7 mouse cellular contexts compared by ENCODE assay signal in genomic region chr1:120120141-120120968, GRCm38 (mm10). TPM values are rescaled to one million over a fixed set of nuclear protein-coding genes. Genes with fewer than 3 reads are reported as not detected.
DNase-seq lines count a peak whose midpoint lies in the region; ATAC-seq lines count a peak whose summit lies in the region.

No protein-coding gene starts in this region.

- no peaks in the 10 kb centered on the region for H3K27me3 ChIP-seq in heart, embryonic 16.5 days (ENCODE audit: control insufficient read depth, insufficient read depth, low read length)
- no peaks in the 10 kb centered on the region for H3K27me3 ChIP-seq in stomach, embryonic 15.5 days (replicated peaks)

- H3K4me1 ChIP-seq in heart, embryonic 16.5 days (ENCODE audit: control insufficient read depth, insufficient read depth, low read length) = peaks cover 45% of the 10 kb centered on the region
- peaks cover 23% of the 10 kb centered on the region for H3K4me1 ChIP-seq in stomach, embryonic 15.5 days

- DNase-seq in MEL-GATA-1-ER (ENCODE audit: extremely low read depth, low read depth) = peak; percentile 16
- peak; percentile 16 to 34 for DNase-seq in adrenal gland, postnatal 4 days (ENCODE audit: low spot score in 2 of 2)
- DNase-seq in kidney, postnatal 14 days = peak; percentile 84
- peak; percentile 53 for DNase-seq in lung, postnatal 14 days

- WGBS in heart, embryonic 16.5 days = 2% methylated on average over 24 of the region's 24 CpGs
- WGBS in stomach, embryonic 15.5 days = 2% methylated on average over 24 of the region's 24 CpGs

- H3K9ac ChIP-seq in heart, embryonic 16.5 days (ENCODE audit: low read length) = peak overlapping the region; percentile 81
- peak overlapping the region; percentile 57 for H3K9ac ChIP-seq in stomach, embryonic 15.5 days

- H3K27ac ChIP-seq in heart, embryonic 16.5 days (ENCODE audit: low read length) = peak overlapping the region; percentile 93
- peak overlapping the region; percentile 96 for H3K27ac ChIP-seq in stomach, embryonic 15.5 days

- peak; percentile 50 for ATAC-seq in erythroblast, adult 5-6 weeks (replicated peaks; ENCODE audit: low FRiP score, poor library complexity, severe bottlenecking)
- peak; percentile 42 for ATAC-seq in heart, embryonic 16.5 days (replicated peaks; ENCODE audit: extremely low read depth, insufficient read depth, low FRiP score)
- ATAC-seq in stomach, embryonic 15.5 days (ENCODE audit: insufficient read depth, low FRiP score, low read depth) = peak; percentile 72

- H3K4me2 ChIP-seq in heart, embryonic 16.5 days (ENCODE audit: low read depth, low read length) = peak overlapping the region; percentile 85
- peak overlapping the region; percentile 80 for H3K4me2 ChIP-seq in stomach, embryonic 15.5 days

- no peaks in the 10 kb centered on the region for H3K9me3 ChIP-seq in heart, embryonic 16.5 days (replicated peaks; ENCODE audit: control insufficient read depth, low read length)
- H3K9me3 ChIP-seq in stomach, embryonic 15.5 days = no peaks in the 10 kb centered on the region

- peak overlapping the region; percentile 55 for H3K4me3 ChIP-seq in heart, embryonic 16.5 days (ENCODE audit: low read length)
- peak overlapping the region; percentile 70 for H3K4me3 ChIP-seq in stomach, embryonic 15.5 days (replicated peaks)

- peaks cover 12% of the 10 kb centered on the region for H3K36me3 ChIP-seq in heart, embryonic 16.5 days (ENCODE audit: control insufficient read depth, insufficient read depth)
- peaks cover 15% of the 10 kb centered on the region for H3K36me3 ChIP-seq in stomach, embryonic 15.5 days

RNA-seq across cellular contexts. Expression of gene Dbi, which starts 0.5 kb away (rescaled TPM):
- 100 to 1,000 TPM; 429 to 512 TPM for total RNA-seq in adrenal gland, postnatal 4 days (2021)
- 59.9 and 82.1 TPM in 2 replicates for total RNA-seq in erythroblast, adult 5-6 weeks (2015; ENCODE audit: low replicate concordance)
- total RNA-seq in erythroblast, adult 5-6 weeks (2017; ENCODE audit: low replicate concordance) = 73.0 and 77.2 TPM in 2 replicates
- 676 and 692 TPM in 2 replicates for polyA plus RNA-seq in heart, embryonic 16.5 days (2015; fragmentation: Nextera tagmentation; extraction: Ambion mirVana)
- polyA plus RNA-seq in stomach, embryonic 15.5 days (2015; fragmentation: Nextera tagmentation; extraction: Ambion mirVana) = 895 and 902 TPM in 2 replicates

RNA-seq across cellular contexts. Expression of gene 3110009E18Rik, which starts 0.6 kb away (rescaled TPM):
- 10 to 100 TPM; 12.5 to 14.2 TPM for total RNA-seq in adrenal gland, postnatal 4 days (2021)
- 6.5 and 8.2 TPM in 2 replicates for total RNA-seq in erythroblast, adult 5-6 weeks (2015; ENCODE audit: low replicate concordance)
- not detected in 2 replicates for total RNA-seq in erythroblast, adult 5-6 weeks (2017; ENCODE audit: low replicate concordance)
- polyA plus RNA-seq in heart, embryonic 16.5 days (2015; fragmentation: Nextera tagmentation; extraction: Ambion mirVana) = 8.1 and 11.7 TPM in 2 replicates
- polyA plus RNA-seq in stomach, embryonic 15.5 days (2015; fragmentation: Nextera tagmentation; extraction: Ambion mirVana) = 16.6 and 17.8 TPM in 2 replicates

RNA-seq across cellular contexts. Expression of gene Tmem37, which starts 46.5 kb away (rescaled TPM):
- total RNA-seq in adrenal gland, postnatal 4 days (2021) = 10 to 100 TPM; 17.5 to 18.5 TPM
- total RNA-seq in erythroblast, adult 5-6 weeks (2015; ENCODE audit: low replicate concordance) = 1.5 TPM in 1 of 2 replicates, not detected in the other
- total RNA-seq in erythroblast, adult 5-6 weeks (2017; ENCODE audit: low replicate concordance) = not detected in 2 replicates
- 10.2 and 10.4 TPM in 2 replicates for polyA plus RNA-seq in heart, embryonic 16.5 days (2015; fragmentation: Nextera tagmentation; extraction: Ambion mirVana)
- 20.1 and 23.9 TPM in 2 replicates for polyA plus RNA-seq in stomach, embryonic 15.5 days (2015; fragmentation: Nextera tagmentation; extraction: Ambion mirVana)

Comparison
In these comparisons a context has a peak if more than half of its experiments do, and no peak if none do; other contexts are left out.
1. Peak in every context shown above with its lines: DNase-seq, ATAC-seq, H3K4me3 ChIP-seq and H3K27ac ChIP-seq.
2. DNase-seq: peak in every context shown above with its lines; median percentile 84 in kidney, postnatal 14 days; 53 in lung, postnatal 14 days; 25 in adrenal gland, postnatal 4 days; 16 in MEL-GATA-1-ER.
3. RNA of gene Dbi, which starts 0.5 kb away (total RNA-seq): 429 to 512 TPM in adrenal gland, postnatal 4 days; 59.9 to 82.1 TPM in erythroblast, adult 5-6 weeks; every median in the first group is over 4 times any median in the second.
4. RNA of gene Tmem37, which starts 46.5 kb away (total RNA-seq): 17.5 to 18.5 TPM in adrenal gland, postnatal 4 days; 1.5 TPM in erythroblast, adult 5-6 weeks; every median in the first group is over 4 times any median in the second.